Mouse (Mus musculus) MEL (cell line): ENCODE data around the gene Ninl.

Source experiments
- CHD1 ChIP-seq: IDR thresholded peaks from 2 replicates; pipeline ENCODE4 v1.6.1; 2012; ENCODE audit warnings: low read depth, mild to moderate bottlenecking, inconsistent platforms, low read length, improper control_type of control experiment
- CTCF ChIP-seq, 3 experiments: IDR thresholded peaks in 2 of 3; conservative IDR thresholded peaks in 1 of 3; 2 replicates each; pipeline ENCODE4 v1.5.1; 2011 to 2012; ENCODE audit warnings: low read length in 3 of 3, low read depth in 2 of 3, mild to moderate bottlenecking in 2 of 3, improper control_type of control experiment in 1 of 3, inconsistent platforms in 1 of 3, mixed read lengths in 1 of 3, moderate library complexity in 1 of 3; ENCODE audit not compliant: control insufficient read depth in 1 of 3, insufficient read depth in 1 of 3, poor library complexity in 1 of 3, severe bottlenecking in 1 of 3
- EP300 ChIP-seq, 2 experiments: IDR thresholded peaks; 2 replicates each; pipeline ENCODE4 v1.6.1; 2011; ENCODE audit warnings: improper control_type of control experiment in 2 of 2, low read length in 2 of 2, low read depth in 1 of 2, mild to moderate bottlenecking in 1 of 2
- ETS1 ChIP-seq: IDR thresholded peaks from 2 replicates; pipeline ENCODE4 v1.6.1; 2012; ENCODE audit warnings: low read depth, mild to moderate bottlenecking, inconsistent platforms, low read length, improper control_type of control experiment, moderate library complexity
- GATA1 ChIP-seq: IDR thresholded peaks from 2 replicates; pipeline ENCODE4 v1.6.1; 2011; ENCODE audit warnings: low read depth, low read length, improper control_type of control experiment
- POLR2A ChIP-seq, 2 experiments: IDR thresholded peaks; 2 replicates each; pipeline ENCODE4 v1.6.1; 2011 to 2012; ENCODE audit warnings: low read length in 2 of 2, mild to moderate bottlenecking in 2 of 2, control low read depth in 1 of 2, improper control_type of control experiment in 1 of 2, low read depth in 1 of 2, moderate library complexity in 1 of 2; ENCODE audit not compliant: control insufficient read depth in 1 of 2, insufficient read depth in 1 of 2, poor library complexity in 1 of 2
- RAD21 ChIP-seq: IDR thresholded peaks from 2 replicates; pipeline ENCODE4 v1.6.1; 2011; ENCODE audit warnings: mild to moderate bottlenecking, low read depth, low read length, improper control_type of control experiment
- TAL1 ChIP-seq: IDR thresholded peaks from 2 replicates; pipeline ENCODE4 v1.6.1; 2012; ENCODE audit warnings: mild to moderate bottlenecking, inconsistent platforms, low read length, moderate library complexity, mixed read lengths
- USF2 ChIP-seq, 2 experiments: IDR thresholded peaks; 2 replicates each; pipeline ENCODE4 v1.6.1; 2011 to 2012; ENCODE audit warnings: improper control_type of control experiment in 2 of 2, low read length in 2 of 2, borderline replicate concordance in 1 of 2, inconsistent platforms in 1 of 2, low read depth in 1 of 2, mild to moderate bottlenecking in 1 of 2; ENCODE audit not compliant: insufficient read depth in 1 of 2
- ZMIZ1 ChIP-seq: IDR thresholded peaks from 2 replicates; pipeline ENCODE4 v1.6.1; 2012; ENCODE audit warnings: low read depth, mild to moderate bottlenecking, inconsistent platforms, low read length, improper control_type of control experiment, moderate library complexity

- TF ChIP-seq ZMIZ1 (no peak), POLR2A (IDR thresholded peaks at IDR 0.05; ENCODE audit: control insufficient read depth in 1 of 2, insufficient read depth in 1 of 2, low read depth in 1 of 2, low read length in 2 of 2, poor library complexity in 1 of 2) (no peak), USF2 (IDR thresholded peaks at IDR 0.05; ENCODE audit: borderline replicate concordance in 1 of 2, insufficient read depth in 1 of 2, low read depth in 1 of 2, low read length in 2 of 2) (no peak), GATA1 (no peak), TAL1 (no peak), CTCF (IDR thresholded peaks at IDR 0.05 in 2 of 3, conservative IDR thresholded peaks at IDR 0.05 in 1 of 3; ENCODE audit: control insufficient read depth in 1 of 3, insufficient read depth in 1 of 3, low read depth in 2 of 3, low read length in 3 of 3, poor library complexity in 1 of 3, severe bottlenecking in 1 of 3) (no peak), EP300 (IDR thresholded peaks at IDR 0.05; ENCODE audit: low read depth in 1 of 2, low read length in 2 of 2) (no peak; a peak in 1 of 4 replicates), ETS1 (no peak), CHD1 (0 out of 2 replicates have a peak, but pooled peaks have one; percentile 79), RAD21 (no peak)
Observed at GRCm38 (mm10) chr2:151039726-151040125, 544 bp upstream of the Ninl start.
